Mouse (Mus musculus) bone marrow macrophage, adult 2 months (primary cell): ENCODE data around the gene Rapgef2. TPM values are rescaled to one million over a fixed set of nuclear protein-coding genes. Genes with fewer than 3 reads are reported as not detected.

Source experiments
- H3K27ac ChIP-seq: 2 replicates; pipeline ENCODE4 v1.5.1; 2012; ENCODE audit warnings: low read depth, low read length; ENCODE audit not compliant: insufficient read depth
- H3K4me1 ChIP-seq: 2 replicates; pipeline ENCODE4 v1.6.1; 2012; ENCODE audit warnings: low read length; ENCODE audit not compliant: control insufficient read depth, insufficient read depth
- H3K4me3 ChIP-seq: 2 replicates; pipeline ENCODE4 v1.5.1; 2012; ENCODE audit warnings: mild to moderate bottlenecking, low read length, moderate library complexity; ENCODE audit not compliant: insufficient read depth
- CTCF ChIP-seq: IDR thresholded peaks from 2 replicates; pipeline ENCODE4 v1.5.1; 2012; ENCODE audit warnings: low read depth, mild to moderate bottlenecking, low read length, moderate library complexity
- POLR2A ChIP-seq: IDR thresholded peaks from 2 replicates; pipeline ENCODE4 v1.6.1; 2012; ENCODE audit warnings: mild to moderate bottlenecking, low read depth, low read length, borderline replicate concordance
- polyA plus RNA-seq: library from polyadenylated mRNA; stranded (reverse); fragments of >200 nt; gene quantifications from 2 replicates; pipeline ENCODE4 v1.2.4, GENCODE M21; 2012; ENCODE audit not compliant: missing spikeins, insufficient read depth, insufficient read length

Gene Rapgef2
- polyA plus RNA-seq, 1 experiment: 13.3 TPM

- Histone ChIP-seq H3K4me1 (no peaks in the 10 kb centered on the region), H3K4me3 (no peak overlapping the region), H3K27ac (no peak overlapping the region)
- TF ChIP-seq CTCF (no peak), POLR2A (no peak)
Measured at GRCm38 (mm10) chr3:79016830-79017229, 269.5 kb downstream of the Rapgef2 start.

DNA sequence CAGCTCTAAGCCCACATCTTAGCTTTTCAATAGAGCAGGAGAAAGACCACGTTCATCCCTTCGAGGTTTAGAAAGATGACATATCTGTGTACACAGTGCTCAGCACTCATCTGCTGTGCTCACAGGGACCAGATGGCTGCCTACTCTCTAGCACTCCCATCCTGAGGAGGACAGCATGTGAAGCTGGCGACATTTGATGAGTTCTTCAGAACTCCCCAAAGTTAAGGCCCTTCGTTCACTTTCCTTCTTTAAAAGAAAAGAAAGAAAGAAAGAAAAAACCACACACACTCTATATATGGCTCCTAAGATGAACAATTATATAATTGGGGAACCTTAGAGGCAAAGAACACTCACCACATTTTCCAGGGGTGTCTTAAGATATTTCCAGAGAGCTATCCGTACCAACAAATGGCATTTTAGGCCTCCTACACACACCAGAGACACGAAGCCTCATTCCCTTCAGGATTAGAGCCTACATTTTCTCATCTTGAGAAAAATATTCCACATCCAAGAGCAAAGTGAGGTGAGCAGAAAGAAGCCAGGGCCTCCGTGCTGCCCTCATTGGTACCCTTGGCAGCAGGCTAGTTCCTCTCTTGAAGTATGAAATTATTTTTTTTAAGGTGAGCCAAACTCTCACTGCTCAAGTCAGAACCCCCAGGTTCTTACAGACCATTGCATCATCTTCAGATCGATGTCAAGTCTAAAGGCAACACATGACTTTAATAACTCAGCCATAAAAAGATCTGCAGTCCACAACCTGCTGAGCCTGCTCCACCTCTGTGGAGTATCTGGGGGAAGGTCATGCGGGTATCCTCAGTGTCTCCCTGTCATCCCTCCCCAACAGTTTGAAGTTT, 270.5 kb downstream of the Rapgef2 start:
- H3K4me1 ChIP-seq: no peaks in the 10 kb centered on the region
- no peak overlapping the region for H3K4me3 ChIP-seq
- H3K27ac ChIP-seq: no peak overlapping the region
- no peak for TF ChIP-seq CTCF
- no peak for TF ChIP-seq POLR2A

Other genes starting within 250 kb of the Rapgef2 start
- gene Gm17359, start 50.1 kb upstream of the Rapgef2 start, polyA plus RNA-seq: not detected in 2 replicates